Mouse (Mus musculus) embryonic facial prominence, embryonic 15.5 days (tissue): ENCODE results near the gene Tmed6. TPM values are rescaled to one million over a fixed set of nuclear protein-coding genes. Genes with fewer than 3 reads are reported as not detected.
"Not testable (repeated sequence)": the region's sequence is repeated elsewhere in the genome, so short reads cannot be mapped to it uniquely, and the experiment has no call there.

Experiments
- ATAC-seq: fragments of 200-750 bp; cut with Nextera tagmentation; 2 replicates; pipeline ENCODE4 v1.8.0; 2017; ENCODE audit warnings: low read depth, moderate TSS enrichment; ENCODE audit not compliant: insufficient number of reproducible peaks, low FRiP score, low TSS enrichment
- H3K27ac ChIP-seq: fragments of 300-500 bp; sonication (generic); replicated peaks from 2 replicates; pipeline ENCODE4 v1.5.1; 2015; ENCODE audit warnings: mild to moderate bottlenecking, inconsistent platforms
- H3K27me3 ChIP-seq: fragments of 300-500 bp; sonication (generic); 2 replicates; pipeline ENCODE4 v1.6.1; 2015; ENCODE audit warnings: inconsistent platforms
- H3K36me3 ChIP-seq: fragments of 300-500 bp; sonication (generic); 2 replicates; pipeline ENCODE4 v1.6.1; 2015; ENCODE audit warnings: mild to moderate bottlenecking, inconsistent platforms
- H3K4me1 ChIP-seq: fragments of 300-500 bp; sonication (generic); 2 replicates; pipeline ENCODE4 v1.6.1; 2015; ENCODE audit warnings: inconsistent platforms
- H3K4me2 ChIP-seq: fragments of 300-500 bp; sonication (generic); replicated peaks from 2 replicates; pipeline ENCODE4 v1.6.1; 2015; ENCODE audit warnings: mild to moderate bottlenecking, inconsistent platforms
- H3K4me3 ChIP-seq: fragments of 300-500 bp; sonication (generic); replicated peaks from 2 replicates; pipeline ENCODE4 v1.5.1; 2015; ENCODE audit warnings: mild to moderate bottlenecking, inconsistent platforms
- H3K9ac ChIP-seq: fragments of 300-500 bp; sonication (generic); 2 replicates; pipeline ENCODE4 v1.6.1; 2015; ENCODE audit warnings: inconsistent platforms
- H3K9me3 ChIP-seq: fragments of 300-500 bp; sonication (generic); replicated peaks from 2 replicates; pipeline ENCODE4 v1.6.1; 2016; ENCODE audit warnings: inconsistent platforms
- WGBS: fragments of 180-500 bp; shearing (Covaris S2); methylation state at CpG from one replicate; pipeline ENCODE4 v1.1.7; 2015; 5-methylcytosine and 5-hydroxymethylcytosine counted together
- polyA plus RNA-seq: library from polyadenylated mRNA; unstranded; fragments of >200 nt; fragmentation: Nextera tagmentation; extraction: Ambion mirVana; gene quantifications from 2 replicates; pipeline ENCODE4 v1.2.1, GENCODE M21; 2015

Tmed6 gene
- not detected in 2 replicates for polyA plus RNA-seq

- ATAC-seq: no peak
- 56% methylated on average over 17 of the region's 17 CpGs for WGBS
- peaks cover 17% of the 10 kb centered on the region for H3K36me3 ChIP-seq
- no peaks in the 10 kb centered on the region for H3K27me3 ChIP-seq
- H3K4me1 ChIP-seq: no peaks in the 10 kb centered on the region; the same call in 1 of the 2 replicates
- no peaks in the 10 kb centered on the region for H3K9me3 ChIP-seq
- H3K9ac ChIP-seq: no peak within 1 kb of the TSS
- H3K27ac ChIP-seq: no peak within 1 kb of the TSS
- H3K4me3 ChIP-seq: no peak within 1 kb of the TSS
- H3K4me2 ChIP-seq: no peak within 1 kb of the TSS
Observed at GRCm38 (mm10) chr8:107065511-107066496, at the start of gene Tmed6. Tmed6 (minus strand) TSS chr8:107065644.

GRCm38 (mm10) chr8:107115008-107115320 lies 49.5 kb upstream of the Tmed6 start:
- H3K27me3 ChIP-seq: no peaks in the 10 kb centered on the region
- H3K9ac ChIP-seq: no peak overlapping the region
- H3K36me3 ChIP-seq: no peaks in the 10 kb centered on the region
- H3K4me2 ChIP-seq: peak overlapping the region; percentile 32
- peaks cover 25% of the 10 kb centered on the region for H3K4me1 ChIP-seq
- no peaks in the 10 kb centered on the region for H3K9me3 ChIP-seq
- no peak for ATAC-seq
- 39% methylated on average over 10 of the region's 10 CpGs for WGBS
- 0 out of 2 replicates have a peak overlapping the region, but pooled peaks have one; percentile 4 for H3K4me3 ChIP-seq
- peak overlapping the region; percentile 71 for H3K27ac ChIP-seq

GRCm38 (mm10) chr8:107114150-107115007 lies 48.9 kb upstream of the Tmed6 start:
- peaks cover 25% of the 10 kb centered on the region for H3K4me1 ChIP-seq
- no peaks in the 10 kb centered on the region for H3K36me3 ChIP-seq
- ATAC-seq: no peak
- H3K27me3 ChIP-seq: no peaks in the 10 kb centered on the region
- no peak overlapping the region for H3K9ac ChIP-seq
- no peaks in the 10 kb centered on the region for H3K9me3 ChIP-seq
- WGBS: 26% methylated on average over 19 of the region's 19 CpGs
- 0 out of 2 replicates have a peak overlapping the region, but pooled peaks have one; percentile 4 for H3K4me3 ChIP-seq
- peak overlapping the region; percentile 71 for H3K27ac ChIP-seq
- H3K4me2 ChIP-seq: peak overlapping the region; percentile 32

GRCm38 (mm10) chr8:107113209-107113608 lies 47.8 kb upstream of the Tmed6 start:
- H3K4me1 ChIP-seq: peaks cover 16% of the 10 kb centered on the region
- 59% methylated on average over 4 of the region's 4 CpGs for WGBS
- H3K36me3 ChIP-seq: no peaks in the 10 kb centered on the region
- no peak overlapping the region for H3K9ac ChIP-seq
- H3K9me3 ChIP-seq: no peaks in the 10 kb centered on the region
- H3K27me3 ChIP-seq: no peaks in the 10 kb centered on the region
- H3K4me2 ChIP-seq: no peak overlapping the region
- ATAC-seq: no peak
- no peak overlapping the region for H3K27ac ChIP-seq
- H3K4me3 ChIP-seq: no peak overlapping the region

GRCm38 (mm10) chr8:107111340-107112105 lies 46.1 kb upstream of the Tmed6 start:
- Histone ChIP-seq H3K9ac (no peak overlapping the region), H3K27me3 (no peaks in the 10 kb centered on the region), H3K9me3 (no peaks in the 10 kb centered on the region), H3K27ac (no peak overlapping the region), H3K4me1 (peaks cover 16% of the 10 kb centered on the region), H3K4me3 (no peak overlapping the region), H3K4me2 (no peak overlapping the region), H3K36me3 (no peaks in the 10 kb centered on the region)
- WGBS: 81% methylated on average over 10 of the region's 11 CpGs
- no peak for ATAC-seq

GRCm38 (mm10) chr8:107110629-107111330 lies 45.3 kb upstream of the Tmed6 start:
- Histone ChIP-seq H3K27me3 (no peaks in the 10 kb centered on the region), H3K4me3 (no peak overlapping the region), H3K4me1 (peaks cover 10% of the 10 kb centered on the region), H3K27ac (no peak overlapping the region), H3K36me3 (no peaks in the 10 kb centered on the region), H3K9me3 (no peaks in the 10 kb centered on the region), H3K4me2 (no peak overlapping the region), H3K9ac (no peak overlapping the region)
- 64% methylated on average over 9 of the region's 9 CpGs for WGBS
- ATAC-seq: no peak

- Histone ChIP-seq H3K4me2 (no peak overlapping the region), H3K9me3 (no peaks in the 10 kb centered on the region), H3K4me1 (peaks cover 8% of the 10 kb centered on the region), H3K27me3 (no peaks in the 10 kb centered on the region), H3K36me3 (no peaks in the 10 kb centered on the region), H3K27ac (no peak overlapping the region), H3K9ac (no peak overlapping the region), H3K4me3 (no peak overlapping the region)
- 78% methylated on average over 5 of the region's 5 CpGs for WGBS
- ATAC-seq: no peak
Observed at GRCm38 (mm10) chr8:107109816-107110435, 44.5 kb upstream of the Tmed6 start.

GRCm38 (mm10) chr8:107108978-107109720 lies 43.7 kb upstream of the Tmed6 start:
- H3K4me1 ChIP-seq: peaks cover under 1% of the 10 kb centered on the region; the same call in 1 of the 2 replicates
- ATAC-seq: no peak
- 0 out of 2 replicates have a peak overlapping the region, but pooled peaks have one; percentile 10 for H3K4me2 ChIP-seq
- WGBS: 57% methylated on average over 23 of the region's 23 CpGs
- H3K9me3 ChIP-seq: no peaks in the 10 kb centered on the region
- no peak overlapping the region for H3K9ac ChIP-seq
- H3K27me3 ChIP-seq: no peaks in the 10 kb centered on the region
- no peaks in the 10 kb centered on the region for H3K36me3 ChIP-seq
- no peak overlapping the region for H3K27ac ChIP-seq
- no peak overlapping the region for H3K4me3 ChIP-seq

GRCm38 (mm10) chr8:107108089-107108488 lies 42.6 kb upstream of the Tmed6 start:
- WGBS: 95% methylated on average over 5 of the region's 5 CpGs
- ATAC-seq, H3K36me3 ChIP-seq, H3K4me3 ChIP-seq, H3K27ac ChIP-seq, H3K9ac ChIP-seq, H3K4me1 ChIP-seq, H3K9me3 ChIP-seq, H3K27me3 ChIP-seq, H3K4me2 ChIP-seq: not testable (repeated sequence)
